Mouse (Mus musculus) adrenal gland, adult 2 months (tissue): Measurements from ENCODE around the gene Ubqln2. TPM values are rescaled to one million over a fixed set of nuclear protein-coding genes. Genes with fewer than 3 reads are reported as not detected.

Source experiments
- DNase-seq: peaks from one replicate; pipeline ENCODE4 v3.0.0; 2021
- long read RNA-seq: library from polyadenylated mRNA; stranded (forward); transcript quantifications from one replicate; pipeline ENCODE4 v2.0.0, GENCODE M21; 2021
- polyA plus RNA-seq: library from polyadenylated mRNA; depleted of rRNA; stranded (reverse); fragments of >200 nt; gene quantifications from 2 replicates; pipeline ENCODE4 v1.2.3, GENCODE M21; 2012; rRNA removed
- total RNA-seq, 2 experiments: library from RNA; stranded (reverse); gene quantifications; 2 replicates each; pipeline ENCODE4 v1.2.3; 2021

Ubqln2 gene
- total RNA-seq (10 to 100 TPM; 57.8 to 63.3 TPM), polyA plus RNA-seq (87.9 and 137 TPM in 2 replicates)
- long read RNA-seq, transcript Ubqln2-201 (1 exons, 3,344 nt) = major isoform, 6 of 6 reads
- long read RNA-seq, partial matches to known transcripts = 0 of 6 reads
- long read RNA-seq, other reads (novel, unspliced or antisense) = 0 of 6 reads

GRCm38 (mm10) chrX:153497688-153498516 is at the start of gene Ubqln2:
Gene Ubqln2 (plus strand): TSS chrX:153498227.
- peak; percentile 90 for DNase-seq

GRCm38 (mm10) chrX:153451946-153452345 is 46.1 kb upstream of the Ubqln2 start:
- peak; percentile 53 for DNase-seq

- DNase-seq = peak; percentile 53
These were observed 21.2 kb upstream of the Ubqln2 start for GRCm38 (mm10) chrX:153476760-153477248.

- DNase-seq = no peak
These were observed 5.7 kb upstream of the Ubqln2 start for GRCm38 (mm10) chrX:153492326-153492725.

- peak; percentile 22 for DNase-seq
These were observed 752 bp downstream of the Ubqln2 start for GRCm38 (mm10) chrX:153498665-153499293.

GRCm38 (mm10) chrX:153499294-153500046 is 1.4 kb downstream of the Ubqln2 start:
- DNase-seq = peak; percentile 14

GRCm38 (mm10) chrX:153500047-153500345 is 2.0 kb downstream of the Ubqln2 start:
- DNase-seq = no peak

- peak; percentile 29 for DNase-seq
These were observed 7.9 kb downstream of the Ubqln2 start for GRCm38 (mm10) chrX:153505954-153506353.

GRCm38 (mm10) chrX:153515491-153515890 is 17.5 kb downstream of the Ubqln2 start:
- peak; percentile 41 for DNase-seq

- DNase-seq = peak; percentile 4
These were observed 30.4 kb downstream of the Ubqln2 start for GRCm38 (mm10) chrX:153528399-153528798.

Other genes with a start within 250 kb of the Ubqln2 start
- gene Cypt3, start 60.4 kb downstream of the Ubqln2 start, total RNA-seq = not detected
- not detected in 2 replicates for gene Cypt3, start 60.4 kb downstream of the Ubqln2 start, polyA plus RNA-seq
- 10 to 100 TPM in 1 of 2 experiments, 1 to 10 TPM in 1; 5.0 to 11.0 TPM for gene Kctd12b, start 198.2 kb downstream of the Ubqln2 start, total RNA-seq
- gene Kctd12b, start 198.2 kb downstream of the Ubqln2 start, polyA plus RNA-seq = 0.71 and 0.89 TPM in 2 replicates
- gene Nbdy, start 225.4 kb downstream of the Ubqln2 start, total RNA-seq = 10 to 100 TPM; 58.8 to 59.9 TPM
- 31.9 and 35.9 TPM in 2 replicates for gene Nbdy, start 225.4 kb downstream of the Ubqln2 start, polyA plus RNA-seq